In genomic region chr12:113224206-113224605, GRCm38 (mm10) we compare ENCODE assay signal across 11 mouse cellular contexts. TPM values are rescaled to one million over a fixed set of nuclear protein-coding genes. Genes with fewer than 3 reads are reported as not detected.
DNase-seq lines count a peak whose midpoint lies in the region; ATAC-seq and TF ChIP-seq lines count a peak whose summit lies in the region.
"Had no signal": no experiment of that assay in that cellular context is flagged by ENCODE, and none has a peak within 500 bp of the region (broad histone marks: within the 10 kb centered on the region; RNA-seq: fewer than 3 reads in every experiment).

No protein-coding gene starts in this region.

- H3K36me3 ChIP-seq in testis, adult 2 months (ENCODE audit: control insufficient read depth, insufficient read depth, low read length): no peaks in the 10 kb centered on the region

- peaks cover 3% of the 10 kb centered on the region for H3K4me1 ChIP-seq in testis, adult 2 months (ENCODE audit: control insufficient read depth, insufficient read depth, low read length)

- peak; percentile 49; the same call in 1 of the 2 replicates for TF ChIP-seq CTCF in testis, adult 2 months (IDR thresholded peaks at IDR 0.05; ENCODE audit: control insufficient read depth, insufficient read depth, insufficient replicate concordance, low read depth, low read length)

- H3K4me3 ChIP-seq in testis, adult 2 months (ENCODE audit: control insufficient read depth, low read depth, low read length): no peak overlapping the region

- peak; percentile 58 for DNase-seq in adrenal gland, postnatal 14 days
- no peak for DNase-seq in adrenal gland, adult 2 months
- DNase-seq in testis, postnatal 10 days (ENCODE audit: low spot score): no peak
- DNase-seq in cerebellum, postnatal 14 days: no peak
- no peak for DNase-seq in embryo, embryonic 10.5 days (ENCODE audit: low spot score)
- DNase-seq: cerebellum, adult 18-20 months had no signal

- no peaks in the 10 kb centered on the region for H3K27me3 ChIP-seq in testis, adult 2 months (ENCODE audit: control insufficient read depth, insufficient read depth, low read length)

- no peak for TF ChIP-seq POLR2A in testis, adult 2 months (IDR thresholded peaks at IDR 0.05; ENCODE audit: control insufficient read depth, low read depth, low read length)

- ATAC-seq in megakaryocyte-erythroid progenitor cell, adult 5-6 weeks (replicated peaks; ENCODE audit: low FRiP score, low TSS enrichment, poor library complexity, severe bottlenecking): 0 out of 2 replicates have a peak, but pooled peaks have one; percentile 12
- no peak for ATAC-seq in monocyte, adult 5-6 weeks (replicated peaks; ENCODE audit: insufficient number of reproducible peaks, low FRiP score, low TSS enrichment, poor library complexity, severe bottlenecking)
- ATAC-seq: midbrain, embryonic 16.5 days had no signal

- H3K27ac ChIP-seq in testis, adult 2 months (ENCODE audit: control insufficient read depth, insufficient read depth, low read depth, low read length): no peak overlapping the region

RNA-seq across cellular contexts. Expression of gene Tmem121, which starts 38.5 kb away (rescaled TPM):
- 3.4 and 4.7 TPM in 2 replicates for total RNA-seq in adrenal gland, postnatal 14 days (2021)
- total RNA-seq in adrenal gland, adult 2 months (2021): 1 to 10 TPM; 2.8 to 9.7 TPM
- 11.9 and 15.9 TPM in 2 replicates for polyA plus RNA-seq in adrenal gland, adult 2 months (2012; rRNA removed)
- 1.0 and 1.3 TPM in 2 replicates for polyA plus RNA-seq in testis, adult 2 months (2012; rRNA removed)
- total RNA-seq in megakaryocyte-erythroid progenitor cell, adult 5-6 weeks (2014; fragmentation: Nextera tagmentation): 0.22 and 0.74 TPM in 2 replicates
- total RNA-seq in megakaryocyte-erythroid progenitor cell, adult 5-6 weeks (2017): not detected in 2 replicates
- 0.19 TPM in 1 of 3 replicates, not detected in the others for total RNA-seq in monocyte, adult 5-6 weeks (2017)
- total RNA-seq: heart, postnatal 36 days had no signal
